Mouse (Mus musculus) olfactory bulb, adult 2 months (tissue): ENCODE data around the gene Auts2.

Experiments used
- CTCF ChIP-seq: fragments of 200-500 bp; IDR thresholded peaks from 2 replicates; pipeline ENCODE4 v1.5.1; 2012; ENCODE audit warnings: low read depth, mild to moderate bottlenecking, low read length, moderate library complexity; ENCODE audit not compliant: insufficient read depth
- POLR2A ChIP-seq: fragments of 200-500 bp; IDR thresholded peaks from 2 replicates; pipeline ENCODE4 v1.6.1; 2012; ENCODE audit warnings: mild to moderate bottlenecking, low read depth, low read length, moderate library complexity; ENCODE audit not compliant: insufficient read depth

- TF ChIP-seq CTCF (no peak), POLR2A (no peak)
These were observed 707.0 kb downstream of the Auts2 start for GRCm38 (mm10) chr5:131836014-131836735.
